Mouse (Mus musculus): ENCODE results near the gene Hmgn3.

- TF ChIP-seq POLR2A (IDR thresholded peaks at IDR 0.05; ENCODE audit: low read depth, low read length) (no peak), CTCF (IDR thresholded peaks at IDR 0.05; ENCODE audit: extremely low read depth, insufficient read length, insufficient replicate concordance, low read depth, low read length) (no peak)
Measured at GRCm38 (mm10) chr9:83113800-83114217, 32.7 kb downstream of the Hmgn3 start.
